Mouse (Mus musculus) embryonic facial prominence, embryonic 10.5 days (tissue): Measurements from ENCODE around the gene Phf5a. TPM values are rescaled to one million over a fixed set of nuclear protein-coding genes. Genes with fewer than 3 reads are reported as not detected.

ENCODE experiments used
- DNase-seq: peaks from one replicate; pipeline ENCODE4 v3.0.0-alpha.2; 2017; ENCODE audit warnings: low spot score
- H3K27ac ChIP-seq: fragments of 300-500 bp; sonication (generic); replicated peaks from 2 replicates; pipeline ENCODE4 v1.5.1; 2016; ENCODE audit warnings: mild to moderate bottlenecking
- H3K27me3 ChIP-seq: fragments of 300-500 bp; sonication (generic); replicated peaks from 2 replicates; pipeline ENCODE4 v1.6.1; 2016; ENCODE audit warnings: low read depth, mild to moderate bottlenecking; ENCODE audit not compliant: poor library complexity, severe bottlenecking
- H3K36me3 ChIP-seq: fragments of 300-500 bp; sonication (generic); replicated peaks from 2 replicates; pipeline ENCODE4 v1.6.1; 2016; ENCODE audit warnings: mild to moderate bottlenecking, moderate library complexity
- H3K4me1 ChIP-seq: fragments of 300-500 bp; sonication (generic); 2 replicates; pipeline ENCODE4 v1.6.1; 2016
- H3K4me3 ChIP-seq: fragments of 300-500 bp; sonication (generic); 2 replicates; pipeline ENCODE4 v1.5.1; 2016; ENCODE audit warnings: mild to moderate bottlenecking, moderate library complexity
- H3K9me3 ChIP-seq: fragments of 300-500 bp; sonication (generic); 2 replicates; pipeline ENCODE4 v1.6.1; 2016; ENCODE audit warnings: mild to moderate bottlenecking
- WGBS: fragments of 180-500 bp; shearing (Covaris S2); methylation state at CpG from one replicate; pipeline ENCODE4 v1.1.7; 2016; 5-methylcytosine and 5-hydroxymethylcytosine counted together
- polyA plus RNA-seq: library from polyadenylated mRNA; unstranded; fragments of >200 nt; fragmentation: Nextera tagmentation; extraction: Ambion mirVana; gene quantifications from 2 replicates; pipeline ENCODE4 v1.2.1, GENCODE M21; 2016

Gene Phf5a
- polyA plus RNA-seq, 1 experiment from 2014 or later: 267 TPM

GRCm38 (mm10) chr15:81853081-81853480, 18.6 kb downstream of the Phf5a start:
- WGBS: 92% methylated on average over 7 of the region's 7 CpGs
- no peaks in the 10 kb centered on the region for H3K27me3 ChIP-seq
- no peak overlapping the region for H3K4me3 ChIP-seq
- no peak overlapping the region for H3K27ac ChIP-seq
- no peak for DNase-seq
- H3K36me3 ChIP-seq: peaks cover 67% of the 10 kb centered on the region
- no peaks in the 10 kb centered on the region for H3K9me3 ChIP-seq
- peaks cover 23% of the 10 kb centered on the region for H3K4me1 ChIP-seq

- Histone ChIP-seq H3K4me1 (peaks cover 23% of the 10 kb centered on the region), H3K4me3 (no peak overlapping the region), H3K36me3 (peaks cover 72% of the 10 kb centered on the region), H3K27me3 (no peaks in the 10 kb centered on the region), H3K9me3 (no peaks in the 10 kb centered on the region), H3K27ac (no peak overlapping the region)
- WGBS: 87% methylated on average over 9 of the region's 9 CpGs
- DNase-seq: no peak
Observed at GRCm38 (mm10) chr15:81852411-81853000, 19.2 kb downstream of the Phf5a start.

DNA sequence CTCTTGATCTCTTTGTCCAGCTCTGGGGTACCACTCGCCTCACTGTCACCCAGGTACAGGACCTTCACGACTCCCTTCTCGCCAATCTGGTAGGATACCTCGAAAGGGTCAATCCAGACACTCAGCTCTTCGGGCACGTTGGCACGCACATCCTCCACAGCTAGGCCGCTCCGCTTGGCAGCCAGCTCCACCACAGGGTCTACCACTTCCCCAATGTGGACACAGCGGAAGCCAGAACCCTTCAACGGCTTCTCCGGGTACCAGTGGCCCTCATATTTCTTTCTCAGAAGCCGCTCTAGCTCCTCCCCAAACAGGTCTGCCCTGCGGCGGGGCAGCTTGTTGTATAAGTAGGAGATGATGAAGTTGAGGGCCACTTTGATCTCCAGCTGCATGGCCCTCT, 20.3 kb downstream of the Phf5a start:
- DNase-seq: no peak
- 95% methylated on average over 15 of the region's 15 CpGs for WGBS
- H3K27ac ChIP-seq: no peak overlapping the region
- H3K4me1 ChIP-seq: peaks cover 15% of the 10 kb centered on the region
- no peak overlapping the region for H3K4me3 ChIP-seq
- no peaks in the 10 kb centered on the region for H3K9me3 ChIP-seq
- no peaks in the 10 kb centered on the region for H3K27me3 ChIP-seq
- H3K36me3 ChIP-seq: peaks cover 83% of the 10 kb centered on the region

GRCm38 (mm10) chr15:81850718-81851117, 21.0 kb downstream of the Phf5a start:
- 86% methylated on average over 14 of the region's 14 CpGs for WGBS
- Histone ChIP-seq H3K4me3 (no peak overlapping the region), H3K27ac (no peak overlapping the region), H3K4me1 (peaks cover 9% of the 10 kb centered on the region), H3K9me3 (no peaks in the 10 kb centered on the region), H3K36me3 (peaks cover 85% of the 10 kb centered on the region), H3K27me3 (no peaks in the 10 kb centered on the region)
- DNase-seq: no peak

GRCm38 (mm10) chr15:81849104-81849503, 22.6 kb downstream of the Phf5a start:
- Histone ChIP-seq H3K9me3 (no peaks in the 10 kb centered on the region), H3K4me3 (no peak overlapping the region), H3K4me1 (no peaks in the 10 kb centered on the region; the same call in 1 of the 2 replicates), H3K27me3 (no peaks in the 10 kb centered on the region), H3K27ac (no peak overlapping the region), H3K36me3 (peaks cover 76% of the 10 kb centered on the region)
- WGBS: 84% methylated on average over 9 of the region's 9 CpGs
- DNase-seq: no peak

DNA sequence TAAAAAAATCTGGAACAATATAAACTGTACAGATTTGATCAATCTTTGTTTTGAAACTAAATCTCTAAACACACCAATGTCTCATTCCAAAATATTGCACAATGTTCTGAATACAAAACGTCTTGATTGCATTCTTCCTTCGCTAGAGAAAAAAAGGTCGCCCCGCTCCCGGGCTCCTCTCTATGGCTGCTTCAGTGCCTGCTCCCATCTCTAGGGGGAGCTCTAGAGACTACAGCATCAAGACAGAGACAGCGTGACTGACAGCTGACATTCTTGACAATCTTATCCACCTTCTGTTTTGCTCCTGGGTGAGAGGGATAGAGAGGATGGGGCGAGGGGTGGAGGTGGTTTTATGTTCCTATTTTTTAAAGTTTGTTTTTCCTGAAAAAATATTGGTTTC, 23.4 kb downstream of the Phf5a start:
- peak; percentile 53 for DNase-seq
- no peak overlapping the region for H3K4me3 ChIP-seq
- no peaks in the 10 kb centered on the region for H3K9me3 ChIP-seq
- WGBS: 49% methylated on average over 7 of the region's 7 CpGs
- peaks cover 68% of the 10 kb centered on the region for H3K36me3 ChIP-seq
- H3K27ac ChIP-seq: no peak overlapping the region
- H3K27me3 ChIP-seq: no peaks in the 10 kb centered on the region
- H3K4me1 ChIP-seq: no peaks in the 10 kb centered on the region; the same call in 1 of the 2 replicates

DNA sequence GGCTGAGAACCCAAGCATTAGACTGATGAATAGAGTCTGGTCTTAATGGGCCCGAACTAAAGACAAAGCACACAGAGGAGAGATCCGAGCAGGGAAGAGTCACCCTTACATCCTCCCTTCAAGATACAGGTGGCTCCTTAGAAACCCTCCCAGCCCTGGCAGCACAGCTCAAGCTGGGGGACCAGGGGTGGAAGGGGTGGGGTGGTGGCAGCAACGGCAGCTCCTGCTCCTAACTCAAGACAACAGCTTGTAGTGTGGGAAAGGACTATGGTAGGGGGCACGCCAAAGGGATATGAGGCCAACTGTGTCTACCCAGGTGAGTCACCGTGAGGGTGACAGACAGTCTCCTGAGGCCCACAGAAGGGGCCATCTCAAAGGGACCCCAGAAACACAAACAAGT, 23.9 kb downstream of the Phf5a start:
- DNase-seq: no peak
- Histone ChIP-seq H3K4me1 (no peaks in the 10 kb centered on the region; the same call in 1 of the 2 replicates), H3K27ac (no peak overlapping the region), H3K4me3 (no peak overlapping the region), H3K9me3 (no peaks in the 10 kb centered on the region), H3K27me3 (no peaks in the 10 kb centered on the region), H3K36me3 (peaks cover 64% of the 10 kb centered on the region)
- WGBS: 88% methylated on average over 5 of the region's 5 CpGs

DNA sequence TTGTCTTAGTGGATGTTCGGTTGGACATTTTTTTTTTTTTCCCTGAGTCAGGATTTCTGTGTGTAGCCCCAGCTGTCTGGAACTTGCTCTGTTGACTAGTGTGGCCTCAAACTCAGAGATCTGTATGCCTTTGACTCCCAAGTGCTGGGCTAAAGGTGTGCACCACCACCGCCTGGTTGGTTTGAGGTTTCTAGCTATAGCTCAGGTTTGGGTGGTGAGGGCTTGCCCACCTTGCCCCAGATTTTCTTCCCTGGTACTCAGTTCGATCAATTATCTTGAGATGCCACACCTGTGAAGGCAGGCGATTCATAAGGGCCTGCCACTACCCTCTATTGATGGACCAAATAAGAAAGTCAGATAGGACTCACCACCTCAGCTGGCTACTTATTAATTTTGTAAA, 24.6 kb downstream of the Phf5a start:
- WGBS: 92% methylated on average over 4 of the region's 4 CpGs
- no peaks in the 10 kb centered on the region; the same call in 1 of the 2 replicates for H3K4me1 ChIP-seq
- H3K9me3 ChIP-seq: no peaks in the 10 kb centered on the region
- H3K27ac ChIP-seq: no peak overlapping the region
- H3K36me3 ChIP-seq: peaks cover 57% of the 10 kb centered on the region
- DNase-seq: no peak
- no peaks in the 10 kb centered on the region for H3K27me3 ChIP-seq
- H3K4me3 ChIP-seq: no peak overlapping the region

DNA sequence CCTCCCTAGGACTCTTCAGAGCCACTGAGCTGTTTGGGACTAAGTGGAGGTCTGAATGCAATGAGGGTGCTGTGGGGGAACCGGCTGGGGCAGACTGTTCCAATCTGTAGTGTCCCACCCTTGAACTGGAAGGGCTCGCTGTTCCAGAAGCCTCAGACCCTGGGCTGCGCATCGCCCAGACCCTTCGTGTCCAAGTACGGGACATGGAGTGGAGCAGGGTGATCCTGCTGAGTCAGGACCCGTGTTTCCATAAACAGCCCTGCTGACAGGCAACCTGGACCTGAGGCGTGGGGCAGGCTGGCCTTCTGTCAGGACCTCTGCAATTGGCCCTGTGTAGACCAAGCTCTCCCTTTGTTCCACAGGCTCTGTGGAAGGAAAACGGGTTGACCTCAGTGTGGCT, 25.0 kb downstream of the Phf5a start:
- DNase-seq: no peak
- no peaks in the 10 kb centered on the region for H3K27me3 ChIP-seq
- peaks cover 53% of the 10 kb centered on the region for H3K36me3 ChIP-seq
- H3K4me1 ChIP-seq: no peaks in the 10 kb centered on the region; the same call in 1 of the 2 replicates
- H3K4me3 ChIP-seq: no peak overlapping the region
- no peaks in the 10 kb centered on the region for H3K9me3 ChIP-seq
- 89% methylated on average over 9 of the region's 9 CpGs for WGBS
- H3K27ac ChIP-seq: no peak overlapping the region

DNA sequence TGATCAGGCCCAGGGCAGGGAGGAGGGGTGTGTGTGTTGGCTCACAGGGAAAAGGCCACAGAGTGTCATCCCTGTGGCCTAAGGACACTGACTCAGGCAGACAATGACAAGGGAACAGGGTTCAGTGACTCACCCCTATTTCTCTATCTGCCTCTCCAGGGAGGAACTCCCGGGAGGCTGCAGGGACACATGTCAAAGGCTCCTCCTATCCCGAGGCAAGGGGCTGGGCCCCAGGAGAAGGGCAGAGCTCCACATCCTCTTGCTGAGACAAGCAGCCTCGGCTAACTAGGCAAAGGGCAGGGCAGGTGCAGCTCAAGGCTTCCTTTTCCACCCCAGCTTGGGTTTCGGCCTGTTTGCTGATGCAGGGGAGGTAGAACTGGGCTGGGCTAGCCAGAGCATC, 26.0 kb downstream of the Phf5a start:
- no peak overlapping the region for H3K27ac ChIP-seq
- H3K27me3 ChIP-seq: no peaks in the 10 kb centered on the region
- peaks cover 42% of the 10 kb centered on the region for H3K36me3 ChIP-seq
- no peaks in the 10 kb centered on the region; the same call in 1 of the 2 replicates for H3K4me1 ChIP-seq
- H3K4me3 ChIP-seq: no peak overlapping the region
- H3K9me3 ChIP-seq: no peaks in the 10 kb centered on the region
- no peak for DNase-seq
- WGBS: 33% methylated on average over 4 of the region's 4 CpGs

DNA sequence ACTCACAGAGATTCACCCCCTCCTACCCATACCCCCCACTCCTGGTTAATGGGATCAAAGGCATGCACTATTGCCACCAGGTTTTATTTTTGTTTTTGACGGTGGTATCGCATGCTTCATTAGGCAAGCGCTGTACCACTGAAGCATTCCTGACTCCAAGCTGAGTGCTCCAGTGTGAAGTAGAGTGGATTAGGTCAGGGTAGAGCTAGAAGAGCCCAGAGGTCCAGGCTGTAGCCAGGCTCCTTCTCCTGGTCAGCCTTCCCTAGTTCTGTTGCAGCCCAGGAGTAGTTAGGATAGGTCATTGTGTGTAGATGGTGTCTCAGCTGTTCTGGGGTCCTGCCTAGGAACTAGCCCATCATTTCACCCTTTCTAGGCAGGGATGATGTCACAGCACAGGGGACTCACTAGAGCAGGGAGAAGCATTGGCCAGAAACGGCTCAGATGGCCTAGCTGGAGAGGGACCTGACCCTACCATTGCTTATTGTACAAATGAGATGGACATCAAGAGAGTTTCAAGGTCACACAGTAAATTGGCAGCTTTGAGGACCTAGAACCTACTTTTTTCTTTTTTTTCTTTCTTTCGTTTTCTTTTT, 26.6 kb downstream of the Phf5a start:
- Histone ChIP-seq H3K4me1 (no peaks in the 10 kb centered on the region), H3K27ac (no peak overlapping the region), H3K9me3 (no peaks in the 10 kb centered on the region), H3K4me3 (no peak overlapping the region), H3K36me3 (peaks cover 37% of the 10 kb centered on the region), H3K27me3 (no peaks in the 10 kb centered on the region)
- WGBS: 77% methylated on average over 5 of the region's 5 CpGs
- DNase-seq: no peak

DNA sequence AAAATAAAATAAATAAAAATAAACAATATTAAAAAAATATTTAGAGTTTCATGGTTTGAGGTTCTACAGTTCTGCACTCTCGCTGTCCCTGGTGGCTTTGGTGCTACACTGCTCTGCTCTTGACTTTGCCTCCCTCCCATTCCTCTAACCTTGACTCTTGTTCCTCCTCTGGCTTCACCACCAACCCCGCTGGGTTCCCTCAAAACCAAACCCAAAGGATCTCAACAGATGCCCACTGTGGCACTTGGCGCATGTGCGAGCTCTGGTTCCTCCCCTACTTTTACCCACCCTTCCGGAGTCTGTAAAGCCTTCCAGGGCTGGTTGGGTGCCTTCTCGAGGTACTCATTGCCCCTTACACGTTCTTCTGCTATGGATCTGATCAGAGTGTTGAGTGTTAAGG, 29.4 kb downstream of the Phf5a start:
- H3K9me3 ChIP-seq: no peaks in the 10 kb centered on the region
- no peak overlapping the region for H3K4me3 ChIP-seq
- no peak overlapping the region for H3K27ac ChIP-seq
- peaks cover 12% of the 10 kb centered on the region for H3K36me3 ChIP-seq
- 86% methylated on average over 7 of the region's 7 CpGs for WGBS
- H3K4me1 ChIP-seq: peaks cover 11% of the 10 kb centered on the region; the same call in 1 of the 2 replicates
- H3K27me3 ChIP-seq: peaks cover 5% of the 10 kb centered on the region; the same call in 1 of the 2 replicates
- DNase-seq: no peak

DNA sequence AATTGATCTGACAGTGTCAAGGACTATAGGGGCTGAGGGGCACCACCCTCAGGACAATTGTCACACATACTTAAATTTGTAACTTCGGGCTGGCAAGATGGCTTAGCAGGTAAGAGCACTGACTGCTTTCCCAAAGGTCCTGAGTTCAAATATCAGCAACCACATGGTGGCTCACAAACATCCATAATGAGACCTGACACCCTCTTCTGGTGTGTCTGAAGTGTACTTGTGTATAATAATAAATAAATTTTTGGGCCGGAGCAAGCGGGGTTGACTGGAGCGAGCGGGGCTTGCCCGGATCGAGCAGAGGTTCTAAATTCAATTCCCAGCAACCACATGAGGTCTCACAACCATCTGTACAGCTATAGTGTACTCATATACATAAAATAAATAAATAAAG, 31.4 kb downstream of the Phf5a start:
- H3K27me3 ChIP-seq: peaks cover 14% of the 10 kb centered on the region
- no peak for DNase-seq
- 94% methylated on average over 7 of the region's 7 CpGs for WGBS
- H3K4me1 ChIP-seq: peaks cover 28% of the 10 kb centered on the region
- no peaks in the 10 kb centered on the region for H3K9me3 ChIP-seq
- no peaks in the 10 kb centered on the region for H3K36me3 ChIP-seq
- no peak overlapping the region for H3K27ac ChIP-seq
- H3K4me3 ChIP-seq: no peak overlapping the region
